Mouse (Mus musculus): ENCODE results near the gene Ehbp1l1. TPM values are rescaled to one million over a fixed set of nuclear protein-coding genes. Genes with fewer than 3 reads are reported as not detected.
A peak's percentile ranks its signal among the peaks of the same experiment; 100 is the strongest.

The Ehbp1l1 gene
- polyA plus RNA-seq, 1 experiment: 73.8 TPM

GRCm38 (mm10) chr19:5713255-5713654 lies 12.9 kb downstream of the Ehbp1l1 start:
- DNase-seq: no peak
- TF ChIP-seq POLR2A (IDR thresholded peaks at IDR 0.05; ENCODE audit: borderline replicate concordance, extremely low read depth, low read depth, low read length) (no peak), CTCF (IDR thresholded peaks at IDR 0.05; ENCODE audit: insufficient read depth, low read length) (no peak)
- Histone ChIP-seq H3K4me1 (ENCODE audit: control insufficient read depth, insufficient read depth, low read length) (peaks cover 10% of the 10 kb centered on the region), H3K4me3 (replicated peaks; ENCODE audit: extremely low read depth, low read depth, low read length) (no peak overlapping the region)
- 71% methylated on average over 5 of the region's 5 CpGs for WGBS

- TF ChIP-seq POLR2A (IDR thresholded peaks at IDR 0.05; ENCODE audit: borderline replicate concordance, extremely low read depth, low read depth, low read length): no peak
Measured at GRCm38 (mm10) chr19:5711907-5712460, 14.1 kb downstream of the Ehbp1l1 start.

GRCm38 (mm10) chr19:5711218-5711617 lies 14.9 kb downstream of the Ehbp1l1 start:
- Histone ChIP-seq H3K4me1 (ENCODE audit: control insufficient read depth, insufficient read depth, low read length) (peaks cover 10% of the 10 kb centered on the region), H3K4me3 (replicated peaks; ENCODE audit: extremely low read depth, low read depth, low read length) (no peak overlapping the region)
- DNase-seq: peak; percentile 68
- TF ChIP-seq CTCF (IDR thresholded peaks at IDR 0.05; ENCODE audit: insufficient read depth, low read length) (peak; percentile 80), POLR2A (IDR thresholded peaks at IDR 0.05; ENCODE audit: borderline replicate concordance, extremely low read depth, low read depth, low read length) (no peak)
- 26% methylated on average over 3 of the region's 3 CpGs for WGBS

More at GRCm38 (mm10) chr19:5711907-5712460, 14.1 kb downstream of the Ehbp1l1 start:
- no peak overlapping the region for H3K4me3 ChIP-seq (replicated peaks; ENCODE audit: extremely low read depth, low read depth, low read length)
- 76% methylated on average over 14 of the region's 14 CpGs for WGBS
- DNase-seq: no peak
- H3K4me1 ChIP-seq (ENCODE audit: control insufficient read depth, insufficient read depth, low read length): peaks cover 10% of the 10 kb centered on the region

- H3K4me3 ChIP-seq (replicated peaks; ENCODE audit: extremely low read depth, low read depth, low read length): no peak overlapping the region
- 85% methylated on average over 8 of the region's 8 CpGs for WGBS
Measured at GRCm38 (mm10) chr19:5710581-5710980, 15.5 kb downstream of the Ehbp1l1 start.

GRCm38 (mm10) chr19:5710068-5710467 lies 16.0 kb downstream of the Ehbp1l1 start:
- no peak for DNase-seq
- 94% methylated on average over 6 of the region's 6 CpGs for WGBS
- no peak for TF ChIP-seq POLR2A (IDR thresholded peaks at IDR 0.05; ENCODE audit: borderline replicate concordance, extremely low read depth, low read depth, low read length)
- TF ChIP-seq CTCF (IDR thresholded peaks at IDR 0.05; ENCODE audit: insufficient read depth, low read length): no peak
- Histone ChIP-seq H3K4me3 (replicated peaks; ENCODE audit: extremely low read depth, low read depth, low read length) (no peak overlapping the region), H3K4me1 (ENCODE audit: control insufficient read depth, insufficient read depth, low read length) (peaks cover 10% of the 10 kb centered on the region)

More at GRCm38 (mm10) chr19:5710581-5710980, 15.5 kb downstream of the Ehbp1l1 start:
- no peak for DNase-seq
- H3K4me1 ChIP-seq (ENCODE audit: control insufficient read depth, insufficient read depth, low read length): peaks cover 10% of the 10 kb centered on the region
- TF ChIP-seq CTCF (IDR thresholded peaks at IDR 0.05; ENCODE audit: insufficient read depth, low read length): no peak
- TF ChIP-seq POLR2A (IDR thresholded peaks at IDR 0.05; ENCODE audit: borderline replicate concordance, extremely low read depth, low read depth, low read length): no peak

- no peak overlapping the region for H3K4me3 ChIP-seq (replicated peaks; ENCODE audit: extremely low read depth, low read depth, low read length)
- TF ChIP-seq POLR2A (IDR thresholded peaks at IDR 0.05; ENCODE audit: borderline replicate concordance, extremely low read depth, low read depth, low read length) (no peak), CTCF (IDR thresholded peaks at IDR 0.05; ENCODE audit: insufficient read depth, low read length) (no peak)
- peaks cover 4% of the 10 kb centered on the region; the same call in 1 of the 2 replicates for H3K4me1 ChIP-seq (ENCODE audit: control insufficient read depth, insufficient read depth, low read length)
- 22% methylated on average over 10 of the region's 10 CpGs for WGBS
- DNase-seq: no peak
Measured at GRCm38 (mm10) chr19:5704801-5705571, 21.1 kb downstream of the Ehbp1l1 start.

GRCm38 (mm10) chr19:5704163-5704800 lies 21.8 kb downstream of the Ehbp1l1 start, which contains the start of gene Kcnk7:
Kcnk7 (plus strand) TSS chr19:5704367.
- H3K4me1 ChIP-seq (ENCODE audit: control insufficient read depth, insufficient read depth, low read length): peaks cover 4% of the 10 kb centered on the region; the same call in 1 of the 2 replicates
- WGBS: 51% methylated on average over 17 of the region's 17 CpGs
- no peak within 1 kb of the TSS for H3K4me3 ChIP-seq (replicated peaks; ENCODE audit: extremely low read depth, low read depth, low read length)
- TF ChIP-seq POLR2A (IDR thresholded peaks at IDR 0.05; ENCODE audit: borderline replicate concordance, extremely low read depth, low read depth, low read length) (no peak), CTCF (IDR thresholded peaks at IDR 0.05; ENCODE audit: insufficient read depth, low read length) (no peak)
- peak; percentile 62 for DNase-seq

GRCm38 (mm10) chr19:5695849-5696462 lies 30.2 kb downstream of the Ehbp1l1 start:
- Histone ChIP-seq H3K4me1 (ENCODE audit: control insufficient read depth, insufficient read depth, low read length) (peaks cover 9% of the 10 kb centered on the region), H3K4me3 (replicated peaks; ENCODE audit: extremely low read depth, low read depth, low read length) (no peak overlapping the region)
- DNase-seq: no peak
- WGBS: 68% methylated on average over 41 of the region's 41 CpGs
- TF ChIP-seq CTCF (IDR thresholded peaks at IDR 0.05; ENCODE audit: insufficient read depth, low read length) (no peak), POLR2A (IDR thresholded peaks at IDR 0.05; ENCODE audit: borderline replicate concordance, extremely low read depth, low read depth, low read length) (no peak)

- Histone ChIP-seq H3K4me3 (replicated peaks; ENCODE audit: extremely low read depth, low read depth, low read length) (no peak overlapping the region), H3K4me1 (ENCODE audit: control insufficient read depth, insufficient read depth, low read length) (peaks cover 14% of the 10 kb centered on the region)
- no peak for TF ChIP-seq CTCF (IDR thresholded peaks at IDR 0.05; ENCODE audit: insufficient read depth, low read length)
- TF ChIP-seq POLR2A (IDR thresholded peaks at IDR 0.05; ENCODE audit: borderline replicate concordance, extremely low read depth, low read depth, low read length): no peak
- 65% methylated on average over 6 of the region's 6 CpGs for WGBS
- no peak for DNase-seq
Measured at GRCm38 (mm10) chr19:5693801-5694200, 32.3 kb downstream of the Ehbp1l1 start.

Data from lung, adult 2 months (tissue).